Comparison of ENCODE assay signal across 18 mouse cellular contexts in the genomic region with DNA sequence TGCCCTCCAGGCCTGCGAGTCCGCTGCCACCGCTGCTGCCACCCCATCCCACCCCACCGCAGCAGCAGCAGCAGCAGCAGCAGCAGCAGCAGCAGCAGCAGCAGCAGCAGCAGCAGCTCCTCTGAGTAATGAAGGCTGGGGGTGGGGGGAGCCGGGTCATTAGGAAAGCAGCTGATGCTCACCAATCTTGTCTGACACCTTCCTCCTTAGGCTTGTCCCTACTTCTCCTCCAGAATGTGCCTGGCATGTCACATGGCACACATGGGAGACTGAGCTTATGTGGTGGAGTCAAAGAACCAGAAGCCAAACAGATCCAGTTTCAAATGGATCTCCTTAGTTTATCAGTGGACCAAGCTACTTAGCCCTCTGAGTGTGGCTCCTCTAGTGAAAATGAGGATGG.
"Had no signal": no experiment of that assay in that cellular context is flagged by ENCODE, and none has a peak within 500 bp of the region (broad histone marks: within the 10 kb centered on the region; RNA-seq: fewer than 3 reads in every experiment).

No protein-coding gene starts in this region.

- H3K27me3 ChIP-seq: neural tube, embryonic 12.5 days had no signal

- DNase-seq: kidney, adult 18-20 months; kidney, adult 9 months; kidney, postnatal 25 days; layer of hippocampus, postnatal 36 days; liver, postnatal 0 days; lung, embryonic 14.5 days; thymus, adult 18-20 months; thymus, postnatal 36 days had no signal

- H3K27ac ChIP-seq: left cerebral cortex, adult 2 months; liver, embryonic 14.5 days; macrophage; midbrain, embryonic 10.5 days; midbrain, embryonic 13.5 days; neural tube, embryonic 12.5 days had no signal

- H3K9ac ChIP-seq: liver, embryonic 14.5 days; liver, postnatal 0 days; lung, embryonic 14.5 days; midbrain, embryonic 13.5 days; neural tube, embryonic 12.5 days had no signal

- H3K4me3 ChIP-seq: left cerebral cortex, adult 2 months; midbrain, embryonic 10.5 days; midbrain, embryonic 13.5 days; myocyte; neural tube, embryonic 12.5 days had no signal

- H3K9me3 ChIP-seq: midbrain, embryonic 10.5 days; midbrain, embryonic 13.5 days; neural tube, embryonic 12.5 days had no signal

- H3K36me3 ChIP-seq: midbrain, embryonic 10.5 days; midbrain, embryonic 13.5 days; neural tube, embryonic 12.5 days had no signal

- ATAC-seq: liver, postnatal 0 days; lung, postnatal 0 days; midbrain, embryonic 13.5 days; midbrain, embryonic 16.5 days had no signal

- H3K4me2 ChIP-seq: liver, embryonic 11.5 days; lung, embryonic 14.5 days; midbrain, embryonic 13.5 days; neural tube, embryonic 12.5 days had no signal
